10 mouse cellular contexts compared by ENCODE assay signal in the genomic region with DNA sequence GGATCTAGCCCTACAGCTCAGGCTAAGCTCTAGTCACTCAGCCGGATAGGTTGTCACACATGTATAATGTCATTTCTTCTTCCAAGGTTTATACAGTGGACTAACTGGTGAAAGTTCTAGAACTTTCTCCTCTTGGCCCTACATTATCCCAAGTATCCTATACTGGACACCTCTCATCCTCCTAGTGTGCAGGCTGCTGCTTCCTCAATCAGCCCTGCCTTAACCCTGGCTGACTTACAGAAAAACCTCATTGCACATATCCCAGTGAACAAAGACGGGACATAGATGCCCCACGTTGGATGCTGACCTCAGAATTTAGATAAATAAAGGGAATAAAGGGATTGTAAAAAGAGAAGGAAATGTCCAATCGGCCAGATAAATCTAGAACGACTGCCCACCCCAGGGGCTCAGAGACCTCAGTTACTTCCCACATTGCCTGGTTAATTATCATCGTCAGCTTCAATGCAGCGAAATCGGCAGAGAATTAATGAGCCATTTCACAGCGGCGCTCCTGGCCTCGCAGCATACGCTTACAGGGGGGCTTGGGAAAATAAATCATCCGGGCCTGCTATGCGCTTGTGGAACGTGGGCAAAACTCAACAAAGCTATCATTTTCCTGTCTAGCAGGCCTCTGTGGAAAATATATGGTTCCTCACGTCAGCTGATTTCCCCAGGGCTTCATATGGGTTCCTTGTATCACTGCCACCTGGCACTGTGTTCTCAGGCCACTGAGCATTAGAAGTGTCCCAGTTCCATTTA.
DNase-seq lines count a peak whose midpoint lies in the region; ATAC-seq lines count a peak whose summit lies in the region.
"Had no signal": no experiment of that assay in that cellular context is flagged by ENCODE, and none has a peak within 500 bp of the region (broad histone marks: within the 10 kb centered on the region; RNA-seq: fewer than 3 reads in every experiment).

No protein-coding gene starts in this region.

- peak; percentile 35 for DNase-seq in heart, embryonic 10.5 days (ENCODE audit: low spot score)
- no peak for DNase-seq in heart, adult 18-20 months
- DNase-seq in embryo, embryonic 11.5 days (ENCODE audit: low read depth, low spot score): peak; percentile 56
- DNase-seq in hindlimb bud, embryonic 11.5 days (ENCODE audit: extremely low spot score, low read depth, low spot score): peak; percentile 3
- DNase-seq in ovary, adult 18-20 months (ENCODE audit: low spot score): no peak
- DNase-seq in lung, postnatal 36 days: no peak
- DNase-seq in testis, postnatal 14 days (ENCODE audit: low spot score): no peak
- DNase-seq: kidney, adult 11 months had no signal

- 81% methylated on average over 16 of the region's 16 CpGs for WGBS in heart, embryonic 10.5 days
- WGBS in neural tube, embryonic 12.5 days: 11% methylated on average over 16 of the region's 16 CpGs

- H3K9ac ChIP-seq in neural tube, embryonic 12.5 days: no peak overlapping the region
- H3K9ac ChIP-seq: liver, embryonic 12.5 days had no signal

- no peaks in the 10 kb centered on the region for H3K4me1 ChIP-seq in heart, embryonic 10.5 days
- peaks cover 25% of the 10 kb centered on the region for H3K4me1 ChIP-seq in neural tube, embryonic 12.5 days
- H3K4me1 ChIP-seq: liver, embryonic 12.5 days had no signal

- no peaks in the 10 kb centered on the region for H3K27me3 ChIP-seq in heart, embryonic 10.5 days (ENCODE audit: insufficient read depth, poor library complexity, severe bottlenecking)
- no peaks in the 10 kb centered on the region for H3K27me3 ChIP-seq in neural tube, embryonic 12.5 days (replicated peaks)
- H3K27me3 ChIP-seq: liver, embryonic 12.5 days had no signal

- peak; percentile 92 for ATAC-seq in neural tube, embryonic 12.5 days (ENCODE audit: low FRiP score, low read depth)
- ATAC-seq: liver, embryonic 12.5 days had no signal

- H3K9me3 ChIP-seq in heart, embryonic 10.5 days: no peaks in the 10 kb centered on the region; the same call in 1 of the 2 replicates
- peaks cover 4% of the 10 kb centered on the region; the same call in 1 of the 2 replicates for H3K9me3 ChIP-seq in neural tube, embryonic 12.5 days
- H3K9me3 ChIP-seq: liver, embryonic 12.5 days had no signal

- H3K4me3 ChIP-seq in heart, embryonic 10.5 days: no peak overlapping the region
- no peak overlapping the region for H3K4me3 ChIP-seq in neural tube, embryonic 12.5 days
- H3K4me3 ChIP-seq: liver, embryonic 12.5 days had no signal

- no peaks in the 10 kb centered on the region for H3K36me3 ChIP-seq in heart, embryonic 10.5 days
- no peaks in the 10 kb centered on the region for H3K36me3 ChIP-seq in neural tube, embryonic 12.5 days
- H3K36me3 ChIP-seq: liver, embryonic 12.5 days had no signal

- peak overlapping the region; percentile 24; the same call in 1 of the 2 replicates for H3K4me2 ChIP-seq in neural tube, embryonic 12.5 days (replicated peaks)
- H3K4me2 ChIP-seq: liver, embryonic 12.5 days had no signal

- no peak overlapping the region for H3K27ac ChIP-seq in heart, embryonic 10.5 days
- H3K27ac ChIP-seq in neural tube, embryonic 12.5 days: peak overlapping the region; percentile 81
- H3K27ac ChIP-seq: liver, embryonic 12.5 days had no signal

Comparison
In these comparisons a context has a peak if more than half of its experiments do, and no peak if none do; other contexts are left out.
1. DNase-seq: peak in heart, embryonic 10.5 days (single experiment), embryo, embryonic 11.5 days (single experiment) and hindlimb bud, embryonic 11.5 days (single experiment); none in heart, adult 18-20 months (0 of 2), ovary, adult 18-20 months (single experiment), lung, postnatal 36 days (single experiment) and testis, postnatal 14 days (single experiment).